Mouse (Mus musculus): ENCODE data around the gene Olfr433.
"Not testable (repeated sequence)": the region's sequence is repeated elsewhere in the genome, so short reads cannot be mapped to it uniquely, and the experiment has no call there.

The Olfr433 gene

GRCm38 (mm10) chr1:174040523-174041177 lies at the start of gene Olfr433:
Gene Olfr433, plus strand, starts transcription at chr1:174040705.
- in situ Hi-C loops (cut with MboI, MseI), result no loop called here

DNA sequence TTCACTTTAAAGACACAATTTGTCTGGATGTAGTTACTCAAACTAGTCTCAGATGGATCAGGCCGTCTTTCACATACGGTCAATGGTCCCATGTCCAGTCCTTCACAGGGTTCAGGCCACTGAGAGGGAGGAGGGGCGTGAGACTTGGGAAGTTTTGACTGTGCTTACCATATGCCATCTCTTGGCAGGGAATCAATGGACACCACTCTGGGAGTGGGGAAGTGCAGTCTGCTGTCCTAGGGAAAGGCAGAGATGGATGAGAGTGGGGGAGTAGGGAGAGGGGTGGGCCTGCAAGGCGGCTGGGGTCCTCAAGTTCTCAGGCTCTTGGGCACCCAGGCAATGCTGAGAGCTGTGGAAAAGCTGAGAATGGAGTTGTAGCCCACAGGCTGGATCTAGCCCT lies 45.5 kb upstream of the Olfr433 start:
- in situ Hi-C loops (cut with MboI, MseI), result no loop called here

DNA sequence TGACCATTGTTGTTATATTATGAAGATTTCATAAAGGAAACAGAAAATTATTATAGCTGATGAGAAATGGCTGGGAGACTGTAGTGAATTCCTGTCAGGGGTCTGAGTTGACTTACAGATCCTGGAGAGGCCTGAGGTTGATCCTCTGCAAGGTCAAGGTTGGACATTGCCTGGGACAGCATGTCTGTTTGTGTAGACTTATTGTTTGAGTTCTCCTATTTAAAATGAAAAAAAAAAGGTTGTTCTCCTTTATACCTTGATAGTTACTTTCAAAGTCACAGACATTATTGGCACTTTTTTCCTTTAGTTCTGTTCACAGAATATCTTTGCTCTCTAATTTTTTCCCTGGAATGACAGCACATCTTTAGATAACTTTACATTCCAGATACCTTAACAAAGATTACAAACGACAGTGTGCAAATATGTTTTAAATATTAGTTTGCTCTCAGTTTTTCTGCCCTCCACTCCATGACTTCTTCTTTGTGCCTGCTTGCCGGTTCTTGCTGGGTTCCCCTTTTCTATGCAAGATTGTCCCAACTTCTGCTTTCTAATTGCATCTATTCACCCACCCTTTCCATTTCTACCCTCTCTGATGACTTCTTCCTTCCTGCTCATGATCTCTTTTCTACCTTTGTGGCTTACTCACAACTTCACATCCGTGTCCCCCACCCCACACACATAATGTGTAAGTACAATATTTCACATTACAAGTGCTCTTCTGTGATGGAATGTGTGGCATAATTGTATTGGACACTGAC lies 36.0 kb upstream of the Olfr433 start:
- in situ Hi-C loops (cut with MboI, MseI), result loop anchor here (5.0 kb wide), 1 partner anchor 117 kb away; no protein-coding TSS in a partner anchor

- in situ Hi-C loops (cut with MboI, MseI), result not testable (repeated sequence)
Observed at GRCm38 (mm10) chr1:174007050-174007449, 33.5 kb upstream of the Olfr433 start.

- in situ Hi-C loops (cut with MboI, MseI), result no loop called here
Observed at GRCm38 (mm10) chr1:174031698-174032097, 8.8 kb upstream of the Olfr433 start, which contains the start of gene Ifi205. Gene Ifi205, minus strand, starts transcription at chr1:174031810.

DNA sequence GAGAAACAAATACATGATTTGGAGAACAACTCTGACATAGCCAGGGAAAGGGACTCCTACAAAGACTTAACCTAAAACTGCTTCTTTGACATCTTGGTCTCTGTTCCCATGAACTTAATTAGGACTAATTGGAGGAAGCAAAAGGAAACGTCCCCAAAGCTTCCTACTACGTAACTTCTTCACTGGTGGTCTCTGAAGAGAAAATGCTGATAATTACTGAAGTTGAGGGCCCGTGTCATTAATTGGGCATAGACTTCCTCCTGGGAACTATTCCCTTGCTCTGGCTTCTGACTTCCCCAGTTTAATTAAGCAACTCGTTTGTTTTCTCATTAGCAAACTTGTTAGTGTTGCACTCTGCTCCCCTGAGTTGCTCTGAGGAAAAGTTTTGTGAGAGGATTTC lies 4.7 kb upstream of the Olfr433 start:
- in situ Hi-C loops (cut with MboI, MseI), result no loop called here

- in situ Hi-C loops (cut with MboI, MseI), result no loop called here
Observed at GRCm38 (mm10) chr1:174038480-174038879, 2.0 kb upstream of the Olfr433 start.

- in situ Hi-C loops (cut with MboI, MseI), result not testable (repeated sequence)
Observed at GRCm38 (mm10) chr1:174042091-174042884, 1.8 kb downstream of the Olfr433 start.

GRCm38 (mm10) chr1:174044431-174044830 lies 3.9 kb downstream of the Olfr433 start:
- in situ Hi-C loops (cut with MboI, MseI), result no loop called here

- in situ Hi-C loops (cut with MboI, MseI), result not testable (repeated sequence)
Observed at GRCm38 (mm10) chr1:174048227-174048626, 7.7 kb downstream of the Olfr433 start.

DNA sequence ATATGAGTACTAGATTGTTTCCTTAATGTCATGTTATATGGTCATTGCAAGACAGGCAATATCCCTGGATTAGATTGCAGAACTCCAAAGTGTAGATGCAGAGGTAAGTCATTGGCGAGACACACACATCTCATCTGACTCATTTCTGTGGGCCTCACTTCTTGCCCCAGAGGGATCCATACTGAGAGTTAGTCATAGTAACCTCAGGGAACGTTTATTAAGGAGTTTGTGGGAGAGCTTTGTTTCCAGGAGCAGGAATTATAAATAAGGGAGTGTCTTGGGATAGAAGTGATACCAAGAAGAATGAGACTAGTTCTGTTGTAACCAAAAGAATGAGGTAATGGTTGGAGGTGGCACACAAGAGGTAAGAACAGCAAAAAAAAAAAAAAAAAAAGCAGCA lies 8.4 kb downstream of the Olfr433 start, which contains the start of gene Olfr432:
Gene Olfr432, plus strand, starts transcription at position 313 of the 400 bp plus-strand sequence.
- in situ Hi-C loops (cut with MboI, MseI), result no loop called here

- in situ Hi-C loops (cut with MboI, MseI), result not testable (repeated sequence)
Observed at GRCm38 (mm10) chr1:174049357-174049756, 8.9 kb downstream of the Olfr433 start.

DNA sequence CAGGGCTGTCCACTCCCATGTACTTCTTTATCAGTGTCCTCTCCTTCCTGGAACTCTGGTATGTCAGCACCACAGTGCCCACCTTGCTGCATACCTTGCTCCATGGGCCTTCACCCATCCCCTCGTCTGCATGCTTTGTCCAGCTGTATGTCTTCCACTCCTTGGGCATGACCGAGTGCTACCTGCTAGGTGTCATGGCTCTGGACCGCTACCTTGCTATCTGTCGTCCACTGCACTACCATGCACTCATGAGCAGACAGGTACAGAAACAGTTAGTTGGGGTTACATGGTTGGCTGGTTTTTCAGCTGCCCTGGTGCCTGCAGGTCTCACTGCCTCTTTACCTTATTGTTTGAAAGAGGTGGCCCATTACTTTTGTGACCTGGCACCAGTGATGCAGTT lies 10.0 kb downstream of the Olfr433 start:
- in situ Hi-C loops (cut with MboI, MseI), result no loop called here

DNA sequence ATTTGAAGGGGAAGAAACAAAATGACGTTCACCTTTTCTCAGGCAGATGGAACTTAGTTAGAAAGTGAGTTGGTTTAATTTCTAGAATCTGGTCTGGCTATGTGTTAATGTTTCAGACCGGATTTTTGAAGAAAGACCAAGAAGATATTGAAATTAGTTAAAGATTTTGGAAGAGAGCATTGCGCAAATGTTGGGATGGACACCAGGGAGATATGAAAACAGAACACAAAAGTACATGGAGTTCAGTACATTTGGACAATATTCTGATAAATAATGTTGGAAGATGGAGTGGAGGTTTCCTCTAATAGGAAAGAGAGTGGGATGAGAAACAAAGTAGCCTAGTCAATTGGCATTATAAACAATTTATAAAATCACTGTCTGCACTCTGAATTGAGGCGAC lies 11.0 kb downstream of the Olfr433 start:
- in situ Hi-C loops (cut with MboI, MseI), result no loop called here

DNA sequence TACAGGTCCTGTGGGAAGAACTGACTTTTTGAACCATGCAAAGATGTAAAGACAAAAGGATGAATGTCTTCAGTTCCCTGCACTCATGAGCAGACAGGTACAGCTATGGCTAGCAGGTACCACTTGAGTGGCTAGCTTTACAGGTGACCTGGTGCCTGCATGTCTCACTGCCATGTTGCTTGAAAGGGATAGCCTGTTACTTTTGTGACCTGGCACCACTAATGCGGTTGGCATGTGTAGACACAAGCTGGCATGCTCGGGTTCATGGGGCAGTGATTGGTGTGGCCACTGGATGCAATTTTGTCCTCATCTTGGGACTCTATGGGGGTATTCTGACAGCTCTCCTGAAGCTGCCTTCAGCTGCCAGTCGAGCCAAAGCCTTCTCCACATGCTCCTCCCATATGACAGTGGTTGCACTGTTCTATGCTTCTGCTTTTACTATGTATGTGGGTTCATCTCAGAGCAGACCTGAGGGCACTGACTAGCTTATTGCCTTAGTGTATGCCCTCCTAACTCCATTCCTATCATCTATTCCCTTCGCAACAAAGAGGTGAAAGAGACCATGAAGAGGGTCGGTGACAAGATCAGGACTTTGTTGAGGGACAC lies 11.5 kb downstream of the Olfr433 start:
- in situ Hi-C loops (cut with MboI, MseI), result no loop called here

DNA sequence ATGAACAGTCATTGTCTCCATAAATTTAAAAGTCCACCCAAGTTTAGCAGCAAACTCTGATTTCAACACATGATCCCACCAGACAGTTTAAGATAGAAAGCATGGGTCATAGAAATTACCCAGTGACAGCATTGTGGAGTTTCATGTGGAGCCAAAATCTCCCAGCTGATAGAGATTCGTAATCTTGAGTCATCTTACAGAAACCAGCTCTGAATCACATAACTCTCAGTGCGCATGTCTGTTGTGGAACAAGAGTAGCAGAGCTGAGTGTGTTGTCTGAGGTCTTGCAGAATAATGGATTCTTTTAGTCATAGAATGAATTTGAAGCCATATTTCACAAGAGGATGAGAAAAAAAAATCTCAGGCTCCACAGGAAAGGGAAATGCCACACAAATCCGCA lies 12.5 kb downstream of the Olfr433 start:
- in situ Hi-C loops (cut with MboI, MseI), result no loop called here

DNA sequence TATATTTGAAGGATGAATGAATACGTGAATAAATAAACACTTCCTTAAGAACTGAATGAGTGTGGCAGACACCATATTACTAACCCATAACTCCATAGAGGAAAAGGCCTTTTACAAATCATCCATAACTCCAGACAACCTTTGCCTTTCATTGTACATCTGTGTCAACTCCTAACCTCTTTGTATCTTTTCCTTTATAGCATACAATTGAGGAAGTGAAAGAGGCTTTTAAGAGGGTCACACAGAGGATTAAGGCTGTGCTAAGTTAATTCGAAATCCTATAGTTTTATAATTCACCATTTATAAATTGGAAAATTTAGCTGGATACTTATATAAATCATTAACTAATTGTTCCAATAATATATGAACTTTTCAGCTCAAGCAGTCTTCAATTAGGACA lies 14.7 kb downstream of the Olfr433 start:
- in situ Hi-C loops (cut with MboI, MseI), result no loop called here

GRCm38 (mm10) chr1:174066305-174066704 lies 25.8 kb downstream of the Olfr433 start, which contains the start of gene Olfr430:
Gene Olfr430, plus strand, starts transcription at chr1:174066605.
- in situ Hi-C loops (cut with MboI, MseI), result no loop called here

DNA sequence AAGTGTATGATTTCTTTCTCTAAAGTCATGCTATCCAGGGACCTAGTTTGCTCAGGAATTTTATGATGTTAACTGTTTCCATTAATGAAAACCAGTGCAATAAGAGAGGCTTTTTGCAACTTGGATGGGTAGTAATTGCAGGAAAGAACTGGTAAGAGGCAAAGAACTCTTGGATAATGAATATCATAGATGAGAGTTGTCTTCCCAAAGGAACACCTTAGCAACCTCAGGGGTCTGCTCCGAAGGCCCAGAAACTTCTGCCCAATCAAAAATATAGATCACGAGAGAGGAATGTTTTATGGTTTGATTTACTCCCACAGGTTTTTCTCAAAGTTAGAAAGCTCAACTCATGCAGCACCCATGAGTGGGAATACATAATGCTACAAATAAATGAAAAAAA lies 43.5 kb downstream of the Olfr433 start, which contains the start of gene Olfr429:
Gene Olfr429, plus strand, starts transcription at position 301 of the 400 bp plus-strand sequence.
- in situ Hi-C loops (cut with MboI, MseI), result no loop called here

Data from T-helper 2 cell (primary cell).